Mouse (Mus musculus) heart, adult 9 months (tissue): ENCODE data around the gene Tnfsf13.
"Not testable (repeated sequence)": the region's sequence is repeated elsewhere in the genome, so short reads cannot be mapped to it uniquely, and the experiment has no call there.

ENCODE experiments used
- DNase-seq, 2 experiments: peaks; one replicate each; pipeline ENCODE4 v3.0.0; 2022; ENCODE audit warnings: low spot score in 2 of 2

Tnfsf13 gene

GRCm38 (mm10) chr11:69703814-69704612, 18.4 kb upstream of the Tnfsf13 start:
- no peak for DNase-seq

DNA sequence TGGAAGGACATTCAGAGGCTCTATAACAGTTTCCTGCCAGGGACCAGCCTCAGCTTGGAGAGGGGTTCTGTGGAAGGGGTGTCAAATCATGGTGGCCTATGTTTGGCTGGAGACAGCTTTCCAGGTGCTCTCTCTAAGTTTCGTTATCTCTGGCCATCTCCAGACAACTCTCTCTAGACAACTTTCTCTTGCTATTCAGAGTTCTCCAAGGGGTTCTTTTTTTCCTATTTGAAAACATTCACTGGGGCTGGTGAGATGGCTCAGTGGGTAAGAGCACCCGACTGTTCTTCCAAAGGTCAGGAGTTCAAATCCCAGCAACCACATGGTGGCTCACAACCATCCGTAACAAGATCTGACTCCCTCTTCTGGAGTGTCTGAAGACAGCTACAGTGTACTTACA, 17.8 kb upstream of the Tnfsf13 start:
- not testable (repeated sequence) for DNase-seq

GRCm38 (mm10) chr11:69702886-69703285, 17.3 kb upstream of the Tnfsf13 start:
- not testable (repeated sequence) for DNase-seq

DNA sequence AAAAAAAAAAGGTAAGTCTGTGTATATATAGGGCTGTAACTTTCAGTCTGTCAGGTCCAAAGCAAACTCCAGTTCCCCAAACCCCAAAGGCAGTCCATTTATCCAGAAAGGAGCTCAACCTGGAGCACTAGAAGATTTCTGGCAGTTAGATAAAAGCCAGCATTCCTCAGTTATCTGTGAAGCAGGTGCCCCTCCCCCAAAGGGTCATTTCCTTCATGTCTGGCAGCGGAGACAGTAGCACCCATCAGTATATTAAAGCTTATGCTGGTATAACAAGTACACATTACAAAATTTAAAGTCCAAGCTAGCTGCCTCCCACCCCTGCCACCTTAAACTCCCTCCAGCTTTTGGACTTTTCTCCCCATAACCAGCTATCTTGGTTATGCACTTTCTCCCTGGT, 14.0 kb upstream of the Tnfsf13 start:
- DNase-seq = no peak

DNA sequence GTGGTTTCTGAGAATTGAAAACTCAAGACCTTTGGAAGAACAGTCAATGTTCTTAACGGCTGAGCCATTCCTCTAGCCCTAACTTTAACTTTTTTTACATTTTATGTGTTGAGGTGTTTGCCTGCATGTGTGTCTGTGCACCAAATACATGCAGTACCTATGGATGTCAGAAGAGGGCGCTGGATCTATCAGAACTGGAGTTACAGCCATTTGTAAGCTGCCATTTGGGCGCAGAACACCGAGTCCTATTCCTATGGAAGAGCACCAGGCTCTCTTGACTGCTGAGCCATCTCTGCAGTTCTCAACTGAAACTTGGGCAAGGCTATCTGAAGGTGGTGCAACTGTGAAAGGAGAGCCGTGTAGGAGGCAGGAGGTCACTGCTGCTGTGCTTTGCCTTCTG, 13.0 kb upstream of the Tnfsf13 start:
- no peak for DNase-seq

- DNase-seq = no peak
These were observed 11.8 kb upstream of the Tnfsf13 start for GRCm38 (mm10) chr11:69697396-69697795.

DNA sequence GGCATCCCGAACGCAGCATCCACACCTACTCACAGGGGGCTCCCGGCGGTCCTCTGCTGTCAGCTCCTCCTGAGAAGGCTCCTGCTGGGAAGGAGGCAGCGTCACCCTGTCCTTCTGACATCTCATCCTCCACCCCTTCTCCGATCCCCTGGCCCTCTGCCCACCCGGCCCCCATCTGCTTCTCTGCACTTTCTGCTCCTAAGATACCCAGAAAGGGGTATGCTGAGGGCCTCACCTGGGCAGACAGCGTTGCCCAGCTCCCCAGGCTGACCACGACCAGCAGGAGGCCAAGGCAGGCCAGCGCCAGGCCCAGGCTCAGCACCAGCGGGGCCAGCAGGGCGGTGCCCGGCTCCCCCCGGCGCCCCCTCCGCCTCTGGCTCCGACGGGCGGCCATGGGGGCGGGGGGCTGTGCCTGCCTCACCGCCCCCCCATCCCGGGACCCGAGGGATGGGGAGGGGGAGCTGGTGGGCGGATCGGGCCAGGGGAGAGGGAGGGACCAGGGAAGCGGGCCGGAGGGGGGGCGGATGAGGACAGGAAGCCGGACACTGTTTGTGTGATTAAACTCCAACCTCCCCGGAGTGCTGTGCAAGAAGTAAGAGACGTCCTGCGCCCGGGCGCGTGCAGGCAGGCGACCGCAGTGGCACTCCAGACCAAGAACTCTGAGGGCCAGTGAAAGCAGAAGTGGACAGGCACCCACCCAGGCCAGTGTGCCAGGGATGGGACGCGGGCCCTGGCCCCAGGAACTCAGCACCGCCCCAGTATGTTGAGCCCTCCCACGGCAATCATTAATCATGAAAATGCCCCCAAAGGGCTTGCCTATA, 10.0 kb upstream of the Tnfsf13 start, which contains the start of the genes Tnfsf12 and Tnfsfm13:
Gene Tnfsf12 (minus strand): TSS at position 489 of the 821 bp plus-strand sequence.
Gene Tnfsfm13 (minus strand): TSS at position 738 of the 821 bp plus-strand sequence.
- peak; percentile 90 for DNase-seq

DNA sequence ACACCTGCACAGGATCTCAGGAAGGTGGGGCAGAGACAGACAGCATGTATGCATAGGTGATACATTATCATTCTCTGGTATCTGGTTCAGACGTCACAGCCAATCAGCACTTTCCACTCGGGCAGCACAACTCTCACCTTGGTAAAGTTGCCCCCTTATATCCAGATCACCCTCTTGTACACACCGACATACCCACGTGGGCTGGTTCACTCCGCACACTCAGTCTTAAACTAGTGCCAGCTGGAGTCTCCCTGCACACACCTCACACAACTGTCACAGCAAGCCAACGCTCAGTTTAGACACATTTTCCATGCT, 9.4 kb upstream of the Tnfsf13 start:
- no peak for DNase-seq

- DNase-seq = no peak
These were observed 7.9 kb upstream of the Tnfsf13 start for GRCm38 (mm10) chr11:69693421-69693965.

DNA sequence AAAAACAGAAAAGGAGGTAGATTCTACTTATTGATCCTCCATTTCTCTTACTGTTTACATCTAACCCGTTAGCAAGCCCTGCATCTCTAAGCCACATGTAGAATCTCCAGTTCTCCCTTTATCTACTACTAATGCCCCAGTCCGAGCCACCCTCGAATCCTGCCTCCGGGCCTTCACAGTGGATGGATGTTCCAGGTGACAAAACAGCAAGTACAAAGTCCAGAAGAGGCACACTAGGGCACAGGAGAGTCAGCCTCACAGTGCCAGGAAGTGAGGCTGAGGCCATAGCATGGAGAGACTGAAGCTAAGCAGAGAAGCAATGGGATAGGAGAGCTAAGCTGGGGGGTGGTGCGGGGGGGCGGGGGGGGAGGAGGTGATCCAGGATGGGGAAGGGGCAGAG, 7.3 kb upstream of the Tnfsf13 start:
- DNase-seq = no peak

DNA sequence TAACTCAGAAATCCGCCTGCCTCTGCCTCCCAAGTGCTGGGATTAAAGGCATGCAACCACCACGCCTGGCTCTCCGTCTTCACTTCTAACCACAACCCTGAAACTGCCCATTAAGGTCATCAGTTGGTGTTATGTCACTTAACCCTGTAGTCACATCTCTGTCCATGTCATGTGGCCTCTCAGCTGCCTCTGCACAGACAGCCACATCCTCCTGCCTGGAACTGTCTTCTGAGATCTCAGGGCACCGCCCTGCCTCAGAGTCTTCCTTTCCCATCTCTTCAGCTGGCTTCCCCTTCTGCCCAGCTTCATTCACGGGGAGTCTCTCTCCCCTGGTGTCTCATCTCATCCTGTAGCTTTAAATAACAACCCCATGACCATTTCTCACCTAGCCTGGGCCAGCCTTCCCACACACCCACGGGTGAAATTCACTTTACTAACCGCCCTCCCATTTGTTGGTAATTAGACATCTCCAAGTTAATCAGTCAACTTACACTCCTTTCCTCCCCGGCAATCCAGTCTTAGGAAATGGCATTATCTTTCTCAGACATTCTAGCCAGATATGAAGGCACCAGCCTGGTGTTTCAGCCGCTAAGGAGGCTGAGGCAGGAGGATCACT, 6.7 kb upstream of the Tnfsf13 start:
- DNase-seq = no peak

GRCm38 (mm10) chr11:69689891-69690290, 4.3 kb upstream of the Tnfsf13 start:
- no peak for DNase-seq

DNA sequence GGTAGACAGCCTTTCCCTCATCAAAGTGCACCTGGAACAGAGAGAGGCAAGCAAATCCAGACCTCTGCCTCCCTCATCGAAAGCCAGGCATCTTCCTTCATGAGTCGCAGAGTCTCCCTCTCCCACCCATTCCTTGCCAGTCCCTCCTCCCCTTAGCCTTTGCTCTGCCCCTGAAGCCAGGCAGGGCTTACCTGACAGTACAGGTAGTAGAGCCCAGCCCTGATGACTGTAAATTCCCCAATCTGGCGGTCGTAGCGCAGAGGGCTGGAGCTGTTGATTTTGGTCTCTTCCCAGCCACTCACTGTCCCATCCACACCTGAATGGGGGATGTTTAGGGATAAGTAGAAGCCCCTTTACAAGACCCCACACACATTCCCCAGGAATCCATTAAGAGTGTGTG, 1.5 kb upstream of the Tnfsf13 start:
- no peak for DNase-seq

DNA sequence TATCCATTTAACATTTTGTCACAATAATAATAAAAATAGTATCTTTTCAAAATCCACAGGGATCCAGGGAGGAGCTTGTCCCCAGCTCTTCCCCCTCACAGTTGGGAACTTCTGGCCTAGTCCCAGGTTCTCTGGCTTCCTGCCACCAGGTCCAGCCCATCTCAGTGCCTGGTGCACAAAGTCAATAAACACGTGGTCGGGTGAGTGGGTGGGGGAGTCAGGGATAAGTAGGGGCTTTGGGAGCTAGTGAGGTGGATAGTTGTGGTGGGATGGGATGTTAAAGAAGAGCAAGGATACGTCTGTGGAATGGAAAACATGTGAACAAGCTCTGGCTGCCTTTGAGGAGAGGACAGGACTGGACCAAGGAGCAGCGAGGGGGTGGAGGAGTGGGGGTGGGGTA, 793 bp upstream of the Tnfsf13 start:
- DNase-seq = peak; percentile 83

DNA sequence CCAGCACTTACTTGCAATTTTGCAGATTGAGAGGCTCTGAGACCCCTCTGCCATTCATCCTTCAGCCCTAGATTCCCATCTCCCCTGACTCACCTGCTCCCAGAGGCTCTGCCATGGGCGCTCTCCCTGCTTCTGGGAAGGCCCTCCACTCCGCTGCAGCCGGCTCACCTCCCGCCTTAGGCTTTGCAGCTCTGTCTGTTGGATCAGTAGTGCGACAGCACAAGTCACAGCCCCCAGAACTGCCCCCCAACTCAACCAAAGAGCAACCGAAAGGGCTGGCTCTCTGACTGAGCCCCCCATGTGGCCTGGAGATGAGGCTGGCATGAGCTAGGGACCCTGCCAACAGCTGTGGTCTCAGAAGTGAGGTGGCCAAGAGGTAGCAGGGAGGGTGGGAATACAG, 648 bp downstream of the Tnfsf13 start:
- no peak for DNase-seq

GRCm38 (mm10) chr11:69684128-69684745, 1.3 kb downstream of the Tnfsf13 start:
- no peak for DNase-seq

- no peak for DNase-seq
These were observed 2.0 kb downstream of the Tnfsf13 start for GRCm38 (mm10) chr11:69683576-69683975.

DNA sequence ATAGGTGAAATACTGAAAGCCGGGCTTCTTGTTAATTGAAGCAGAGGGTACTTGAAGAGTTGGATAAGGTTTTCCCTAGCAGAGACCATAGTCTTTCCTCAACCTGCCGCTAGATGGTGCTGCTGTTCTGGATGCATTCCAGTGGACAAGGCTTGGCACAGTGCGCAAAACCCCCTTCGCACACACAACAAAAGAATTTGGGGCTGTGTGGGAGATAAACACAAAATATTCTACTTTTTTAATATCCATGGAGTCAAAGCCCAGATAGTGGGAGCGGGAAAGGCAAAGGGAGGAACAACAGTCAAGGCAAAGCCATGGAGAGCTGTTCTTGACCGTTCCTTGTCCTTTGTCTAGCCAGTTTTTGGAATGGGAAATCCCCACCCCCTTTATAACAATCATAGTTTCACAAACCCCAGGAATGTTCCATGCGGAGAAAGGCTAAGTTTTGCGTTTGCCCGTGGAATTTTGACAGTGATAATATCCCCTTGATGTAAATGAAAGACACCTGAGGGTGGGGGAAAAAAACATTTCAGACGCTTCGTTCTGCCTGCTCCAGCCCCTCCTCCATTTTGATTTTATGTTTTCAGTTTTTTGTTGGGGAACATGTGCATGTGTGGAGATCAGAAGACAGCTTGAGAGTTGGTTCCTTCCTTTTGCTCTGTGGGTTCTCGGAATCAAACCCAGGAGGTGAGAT, 2.6 kb downstream of the Tnfsf13 start:
- DNase-seq = peak; percentile 79 to 89

DNA sequence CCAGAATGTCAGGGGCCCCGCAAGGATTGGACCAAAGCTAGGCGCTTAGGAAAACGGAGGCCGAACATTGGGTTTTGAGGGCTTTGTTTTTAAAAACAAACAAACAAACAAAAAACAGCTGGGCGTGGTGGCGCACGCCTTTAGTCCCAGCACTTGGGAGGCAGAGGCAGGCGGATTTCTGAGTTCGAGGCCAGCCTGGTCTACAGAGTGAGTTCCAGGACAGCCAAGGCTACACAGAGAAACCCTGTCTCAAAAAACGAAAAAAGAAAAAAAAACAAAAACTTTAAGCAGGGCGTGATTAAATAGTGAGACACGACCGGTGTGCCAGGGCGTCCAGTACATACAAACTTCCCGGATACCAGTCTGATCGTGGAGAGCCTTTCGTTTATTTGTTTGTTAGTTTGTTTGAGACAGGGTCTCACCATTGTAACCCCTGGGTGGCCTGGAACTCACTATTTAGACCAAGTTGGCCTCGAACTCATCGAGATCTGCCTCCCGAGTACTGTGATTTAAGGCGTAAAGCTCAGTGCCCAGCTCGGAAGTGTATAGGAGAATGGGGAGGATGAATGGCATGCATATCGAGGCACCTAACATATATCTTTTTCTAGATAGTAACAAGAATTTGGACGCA, 3.3 kb downstream of the Tnfsf13 start:
- no peak for DNase-seq

- peak; percentile 96 to 97 for DNase-seq
These were observed 4.0 kb downstream of the Tnfsf13 start, which contains the start of gene Senp3 for GRCm38 (mm10) chr11:69681314-69682208. Senp3 (minus strand) TSS chr11:69682084.
